Mouse (Mus musculus): ENCODE data around the gene Btnl4. TPM values are rescaled to one million over a fixed set of nuclear protein-coding genes. Genes with fewer than 3 reads are reported as not detected.

Btnl4 gene
- polyA plus RNA-seq, 1 experiment from 2014 or later = not detected

GRCm38 (mm10) chr17:34437120-34437519 lies 40.0 kb downstream of the Btnl4 start:
- Histone ChIP-seq H3K36me3 (no peaks in the 10 kb centered on the region), H3K27me3 (no peaks in the 10 kb centered on the region), H3K4me1 (replicated peaks) (no peaks in the 10 kb centered on the region), H3K4me2 (no peak overlapping the region), H3K9ac (no peak overlapping the region), H3K27ac (no peak overlapping the region), H3K4me3 (no peak overlapping the region), H3K9me3 (replicated peaks) (0 out of 2 replicates have a peak, but pooled peaks cover 4% of the 10 kb centered on the region)
- 47% methylated on average over 4 of the region's 4 CpGs for WGBS
- no peak for ATAC-seq (replicated peaks; ENCODE audit: insufficient number of reproducible peaks, insufficient read depth, low FRiP score, low read depth)

- no peaks in the 10 kb centered on the region; the same call in 1 of the 2 replicates for H3K27me3 ChIP-seq
- no peak overlapping the region for H3K9ac ChIP-seq
These were observed 49.5 kb downstream of the Btnl4 start for GRCm38 (mm10) chr17:34427597-34427996.

GRCm38 (mm10) chr17:34420014-34420413 lies 57.1 kb downstream of the Btnl4 start:
- no peak overlapping the region for H3K9ac ChIP-seq
- no peak overlapping the region for H3K27ac ChIP-seq
- H3K4me3 ChIP-seq = no peak overlapping the region
- no peaks in the 10 kb centered on the region for H3K9me3 ChIP-seq (replicated peaks)
- 58% methylated on average over 7 of the region's 7 CpGs for WGBS
- H3K4me1 ChIP-seq (replicated peaks) = no peaks in the 10 kb centered on the region
- H3K27me3 ChIP-seq = no peaks in the 10 kb centered on the region
- ATAC-seq (replicated peaks; ENCODE audit: insufficient number of reproducible peaks, insufficient read depth, low FRiP score, low read depth) = no peak
- H3K36me3 ChIP-seq = no peaks in the 10 kb centered on the region
- no peak overlapping the region for H3K4me2 ChIP-seq

More at GRCm38 (mm10) chr17:34427597-34427996, 49.5 kb downstream of the Btnl4 start:
- Histone ChIP-seq H3K4me2 (no peak overlapping the region), H3K4me3 (no peak overlapping the region), H3K27ac (no peak overlapping the region), H3K9me3 (replicated peaks) (no peaks in the 10 kb centered on the region), H3K4me1 (replicated peaks) (no peaks in the 10 kb centered on the region), H3K36me3 (no peaks in the 10 kb centered on the region)
- ATAC-seq (replicated peaks; ENCODE audit: insufficient number of reproducible peaks, insufficient read depth, low FRiP score, low read depth) = no peak

Other genes with a start within 250 kb of the Btnl4 start
- 0.14 and 0.30 TPM in 2 replicates for gene H2-Ob, start 238.4 kb downstream of the Btnl4 start, polyA plus RNA-seq (2015; fragmentation: Nextera tagmentation; extraction: Ambion mirVana)
- gene H2-Ab1, start 219.6 kb downstream of the Btnl4 start, polyA plus RNA-seq (2015; fragmentation: Nextera tagmentation; extraction: Ambion mirVana) = 16.2 and 120 TPM in 2 replicates
- gene H2-Aa, start 189.5 kb downstream of the Btnl4 start, polyA plus RNA-seq (2015; fragmentation: Nextera tagmentation; extraction: Ambion mirVana) = 5.9 and 42.6 TPM in 2 replicates
- 5.6 and 28.9 TPM in 2 replicates for gene H2-Eb1, start 171.5 kb downstream of the Btnl4 start, polyA plus RNA-seq (2015; fragmentation: Nextera tagmentation; extraction: Ambion mirVana)
- gene H2-Eb2, start 151.7 kb downstream of the Btnl4 start, polyA plus RNA-seq (2015; fragmentation: Nextera tagmentation; extraction: Ambion mirVana) = 0.11 TPM in 1 of 2 replicates, not detected in the other
- 0.09 TPM in 1 of 2 replicates, not detected in the other for gene Btnl2, start 122.5 kb downstream of the Btnl4 start, polyA plus RNA-seq (2015; fragmentation: Nextera tagmentation; extraction: Ambion mirVana)
- not detected in 2 replicates for gene Btnl1, start 100.2 kb downstream of the Btnl4 start, polyA plus RNA-seq (2015; fragmentation: Nextera tagmentation; extraction: Ambion mirVana)
- 0.20 TPM in 1 of 2 replicates, not detected in the other for gene BC051142, start 78.5 kb downstream of the Btnl4 start, polyA plus RNA-seq (2015; fragmentation: Nextera tagmentation; extraction: Ambion mirVana)
- gene Btnl6, start 40.0 kb upstream of the Btnl4 start, polyA plus RNA-seq (2015; fragmentation: Nextera tagmentation; extraction: Ambion mirVana) = not detected in 2 replicates
- gene Notch4, start 87.0 kb upstream of the Btnl4 start, polyA plus RNA-seq (2015; fragmentation: Nextera tagmentation; extraction: Ambion mirVana) = 5.8 and 7.8 TPM in 2 replicates
- gene Gpsm3, start 112.5 kb upstream of the Btnl4 start, polyA plus RNA-seq (2015; fragmentation: Nextera tagmentation; extraction: Ambion mirVana) = 5.5 and 13.1 TPM in 2 replicates
- 4.8 and 5.5 TPM in 2 replicates for gene Pbx2, start 113.9 kb upstream of the Btnl4 start, polyA plus RNA-seq (2015; fragmentation: Nextera tagmentation; extraction: Ambion mirVana)
- gene Ager, start 120.5 kb upstream of the Btnl4 start, polyA plus RNA-seq (2015; fragmentation: Nextera tagmentation; extraction: Ambion mirVana) = 6.4 and 12.3 TPM in 2 replicates
- 99.7 and 111 TPM in 2 replicates for gene Rnf5, start 126.4 kb upstream of the Btnl4 start, polyA plus RNA-seq (2015; fragmentation: Nextera tagmentation; extraction: Ambion mirVana)
- gene Agpat1, start 126.9 kb upstream of the Btnl4 start, polyA plus RNA-seq (2015; fragmentation: Nextera tagmentation; extraction: Ambion mirVana) = 45.7 and 53.9 TPM in 2 replicates
- gene Egfl8, start 138.7 kb upstream of the Btnl4 start, polyA plus RNA-seq (2015; fragmentation: Nextera tagmentation; extraction: Ambion mirVana) = 1.3 and 2.2 TPM in 2 replicates
- gene Ppt2, start 151.2 kb upstream of the Btnl4 start, polyA plus RNA-seq (2015; fragmentation: Nextera tagmentation; extraction: Ambion mirVana) = 22.9 and 24.8 TPM in 2 replicates
- gene Prrt1, start 152.2 kb upstream of the Btnl4 start, polyA plus RNA-seq (2015; fragmentation: Nextera tagmentation; extraction: Ambion mirVana) = 0.42 and 1.2 TPM in 2 replicates
- 10.7 and 12.9 TPM in 2 replicates for gene Fkbpl, start 167.4 kb upstream of the Btnl4 start, polyA plus RNA-seq (2015; fragmentation: Nextera tagmentation; extraction: Ambion mirVana)
- gene Atf6b, start 169.8 kb upstream of the Btnl4 start, polyA plus RNA-seq (2015; fragmentation: Nextera tagmentation; extraction: Ambion mirVana) = 39.6 and 54.5 TPM in 2 replicates
- 2.3 and 3.2 TPM in 2 replicates for gene Tnxb, start 193.2 kb upstream of the Btnl4 start, polyA plus RNA-seq (2015; fragmentation: Nextera tagmentation; extraction: Ambion mirVana)